Mouse (Mus musculus) neural tube, embryonic 14.5 days (tissue): ENCODE results near the gene Tmem181a. TPM values are rescaled to one million over a fixed set of nuclear protein-coding genes. Genes with fewer than 3 reads are reported as not detected.
"Not testable (repeated sequence)": the region's sequence is repeated elsewhere in the genome, so short reads cannot be mapped to it uniquely, and the experiment has no call there.

Experiments
- ATAC-seq: fragments of 200-750 bp; cut with Nextera tagmentation; 2 replicates; pipeline ENCODE4 v1.8.0; 2017; ENCODE audit warnings: low read depth, mild to moderate bottlenecking, moderate TSS enrichment, moderate library complexity
- H3K27ac ChIP-seq: fragments of 300-500 bp; sonication (generic); 2 replicates; pipeline ENCODE4 v1.5.1; 2014; ENCODE audit warnings: low read depth, mild to moderate bottlenecking, control low read depth, low read length, moderate library complexity, mixed read lengths
- H3K27me3 ChIP-seq: fragments of 300-500 bp; sonication (generic); 2 replicates; pipeline ENCODE4 v1.6.1; 2014; ENCODE audit warnings: low read length; ENCODE audit not compliant: control insufficient read depth, insufficient read depth
- H3K36me3 ChIP-seq: fragments of 300-500 bp; sonication (generic); 2 replicates; pipeline ENCODE4 v1.6.1; 2014; ENCODE audit warnings: low read length, mixed read lengths; ENCODE audit not compliant: control insufficient read depth, insufficient read depth
- H3K4me1 ChIP-seq: fragments of 300-500 bp; sonication (generic); 2 replicates; pipeline ENCODE4 v1.6.1; 2014; ENCODE audit warnings: low read length; ENCODE audit not compliant: control insufficient read depth, insufficient read depth
- H3K4me2 ChIP-seq: fragments of 300-500 bp; sonication (generic); 2 replicates; pipeline ENCODE4 v1.6.1; 2014; ENCODE audit warnings: mild to moderate bottlenecking, low read depth, low read length, control low read depth
- H3K4me3 ChIP-seq: fragments of 300-500 bp; sonication (generic); 2 replicates; pipeline ENCODE4 v1.5.1; 2014; ENCODE audit warnings: low read depth, low read length, control low read depth, mixed read lengths
- H3K9ac ChIP-seq: fragments of 300-500 bp; sonication (generic); replicated peaks from 2 replicates; pipeline ENCODE4 v1.6.1; 2014; ENCODE audit warnings: low read depth, mild to moderate bottlenecking, control low read depth, low read length, mixed read lengths
- H3K9me3 ChIP-seq: fragments of 300-500 bp; sonication (generic); 2 replicates; pipeline ENCODE4 v1.6.1; 2016; ENCODE audit warnings: low read length; ENCODE audit not compliant: control insufficient read depth
- WGBS: fragments of 180-500 bp; shearing (Covaris S2); extraction: QIAGEN DNeasy Blood & Tissue Kit; methylation state at CpG from one replicate; pipeline ENCODE4 v1.1.7; 2014; 5-methylcytosine and 5-hydroxymethylcytosine counted together
- polyA plus RNA-seq: library from polyadenylated mRNA; unstranded; fragments of >200 nt; fragmentation: Nextera tagmentation; extraction: Ambion mirVana; gene quantifications from 2 replicates; pipeline ENCODE4 v1.2.1, GENCODE M21; 2014

Gene Tmem181a
- polyA plus RNA-seq, 1 experiment from 2014 or later: 63.1 TPM

- H3K27me3 ChIP-seq, H3K36me3 ChIP-seq, H3K9me3 ChIP-seq, H3K27ac ChIP-seq, H3K4me1 ChIP-seq: not testable (repeated sequence)
- Histone ChIP-seq H3K4me2 (peak overlapping the region; percentile 37), H3K4me3 (peak overlapping the region; percentile 29), H3K9ac (peak overlapping the region; percentile 21; the same call in 1 of the 2 replicates)
- 2% methylated on average over 36 of the region's 38 CpGs for WGBS
- peak; percentile 66 for ATAC-seq
Observed at GRCm38 (mm10) chr17:6316379-6317126, 59.9 kb downstream of the Tmem181a start.

GRCm38 (mm10) chr17:6317339-6317985, 60.8 kb downstream of the Tmem181a start, which contains the start of gene Dynlt1a:
TSS of gene Dynlt1a (minus strand) at chr17:6317500.
- H3K9me3 ChIP-seq, H3K27me3 ChIP-seq, H3K36me3 ChIP-seq, H3K4me1 ChIP-seq, H3K27ac ChIP-seq: not testable (repeated sequence)
- H3K4me3 ChIP-seq: peak within 1 kb of the TSS; percentile 29
- peak within 1 kb of the TSS; percentile 37 for H3K4me2 ChIP-seq
- peak; percentile 88 for ATAC-seq
- WGBS: 9% methylated on average over 23 of the region's 23 CpGs
- peak within 1 kb of the TSS; percentile 21; the same call in 1 of the 2 replicates for H3K9ac ChIP-seq

GRCm38 (mm10) chr17:6321081-6321777, 64.6 kb downstream of the Tmem181a start:
- H3K27me3 ChIP-seq, H3K9ac ChIP-seq, H3K4me2 ChIP-seq, H3K36me3 ChIP-seq, H3K4me1 ChIP-seq, H3K27ac ChIP-seq, H3K9me3 ChIP-seq: not testable (repeated sequence)
- ATAC-seq: peak; percentile 71
- peak overlapping the region; percentile 22; the same call in 1 of the 2 replicates for H3K4me3 ChIP-seq
- WGBS: 0% methylated on average over 4 of the region's 60 CpGs

- H3K4me1 ChIP-seq, H3K4me2 ChIP-seq, H3K27ac ChIP-seq, H3K9me3 ChIP-seq, H3K36me3 ChIP-seq, H3K4me3 ChIP-seq, H3K27me3 ChIP-seq, ATAC-seq, H3K9ac ChIP-seq: not testable (repeated sequence)
- no CpG with 5 or more reads among the region's 10 CpGs for WGBS
Observed at GRCm38 (mm10) chr17:6321778-6322101, 65.1 kb downstream of the Tmem181a start.

GRCm38 (mm10) chr17:6325021-6325420, 68.4 kb downstream of the Tmem181a start:
- not testable (repeated sequence) for H3K4me3 ChIP-seq, H3K9ac ChIP-seq, H3K27ac ChIP-seq, H3K36me3 ChIP-seq, H3K27me3 ChIP-seq, H3K4me1 ChIP-seq, ATAC-seq, H3K9me3 ChIP-seq, H3K4me2 ChIP-seq
- WGBS: 63% methylated on average over 10 of the region's 10 CpGs

- H3K27ac ChIP-seq, H3K4me3 ChIP-seq, ATAC-seq, H3K36me3 ChIP-seq, H3K4me1 ChIP-seq, H3K4me2 ChIP-seq, H3K9ac ChIP-seq, H3K27me3 ChIP-seq, H3K9me3 ChIP-seq: not testable (repeated sequence)
- 64% methylated on average over 6 of the region's 6 CpGs for WGBS
Observed at GRCm38 (mm10) chr17:6325543-6325942, 68.9 kb downstream of the Tmem181a start.

GRCm38 (mm10) chr17:6327554-6327953, 70.9 kb downstream of the Tmem181a start:
- WGBS: 92% methylated on average over 7 of the region's 7 CpGs
- H3K4me1 ChIP-seq, ATAC-seq, H3K4me2 ChIP-seq, H3K9ac ChIP-seq, H3K27me3 ChIP-seq, H3K27ac ChIP-seq, H3K36me3 ChIP-seq, H3K4me3 ChIP-seq, H3K9me3 ChIP-seq: not testable (repeated sequence)

- H3K9me3 ChIP-seq, H3K4me1 ChIP-seq, ATAC-seq, H3K4me3 ChIP-seq, H3K36me3 ChIP-seq, H3K27ac ChIP-seq, H3K4me2 ChIP-seq, H3K27me3 ChIP-seq, H3K9ac ChIP-seq: not testable (repeated sequence)
- WGBS: 87% methylated on average over 3 of the region's 4 CpGs
Observed at GRCm38 (mm10) chr17:6328997-6329396, 72.3 kb downstream of the Tmem181a start.
